Mouse (Mus musculus): ENCODE results near the gene Map2.

DNA sequence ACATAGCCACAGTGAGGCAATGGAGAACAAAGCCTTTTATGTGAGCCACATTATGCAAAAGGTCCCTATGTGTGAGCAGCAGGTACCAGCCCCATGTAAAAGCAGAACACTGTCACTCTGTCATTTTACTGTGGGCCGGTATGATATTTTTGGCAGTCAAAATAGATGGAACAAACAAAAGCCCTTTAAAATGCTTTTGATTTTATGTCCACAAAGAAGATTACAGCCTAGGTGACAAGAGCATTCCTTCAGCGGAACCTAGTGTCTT, 1.7 kb downstream of the Map2 start:
- TF ChIP-seq ZC3H11A (IDR thresholded peaks at IDR 0.05; ENCODE audit: borderline replicate concordance, low read depth, low read length) (no peak), MAFK (IDR thresholded peaks at IDR 0.05; ENCODE audit: insufficient read depth, low read depth, low read length) (no peak), HCFC1 (IDR thresholded peaks at IDR 0.05; ENCODE audit: borderline replicate concordance, insufficient read depth, low read length) (no peak)

Measured in ES-E14 (cell line).